Mouse (Mus musculus) heart, postnatal 0 days (tissue): ENCODE data around the gene Rgs19. TPM values are rescaled to one million over a fixed set of nuclear protein-coding genes. Genes with fewer than 3 reads are reported as not detected.

ENCODE experiments used
- ATAC-seq: fragments of 200-750 bp; cut with Nextera tagmentation; 2 replicates; pipeline ENCODE4 v1.8.0; 2017; ENCODE audit warnings: low read depth, moderate number of reproducible peaks, moderate library complexity; ENCODE audit not compliant: insufficient read depth
- DNase-seq: peaks from one replicate; pipeline ENCODE4 v3.0.0-alpha.2; 2016; ENCODE audit warnings: low spot score
- H3K27ac ChIP-seq: fragments of 300-500 bp; sonication (generic); 2 replicates; pipeline ENCODE4 v1.5.1; 2014; ENCODE audit warnings: low read depth, mild to moderate bottlenecking
- H3K27me3 ChIP-seq: fragments of 300-500 bp; sonication (generic); 2 replicates; pipeline ENCODE4 v1.6.1; 2014; ENCODE audit warnings: low read length, mixed read lengths; ENCODE audit not compliant: control insufficient read depth, insufficient read depth
- H3K36me3 ChIP-seq: fragments of 300-500 bp; sonication (generic); replicated peaks from 2 replicates; pipeline ENCODE4 v1.6.1; 2014; ENCODE audit warnings: low read length, mixed read lengths; ENCODE audit not compliant: control insufficient read depth, insufficient read depth
- H3K4me1 ChIP-seq: fragments of 300-500 bp; sonication (generic); 2 replicates; pipeline ENCODE4 v1.6.1; 2014; ENCODE audit warnings: antibody characterized with exemption; ENCODE audit not compliant: control insufficient read depth, insufficient read depth
- H3K4me2 ChIP-seq: fragments of 300-500 bp; sonication (generic); 2 replicates; pipeline ENCODE4 v1.6.1; 2014; ENCODE audit warnings: low read depth, mild to moderate bottlenecking, low read length, moderate library complexity
- H3K4me3 ChIP-seq: fragments of 300-500 bp; sonication (generic); 2 replicates; pipeline ENCODE4 v1.5.1; 2014; ENCODE audit warnings: low read depth, low read length
- H3K9ac ChIP-seq: fragments of 300-500 bp; sonication (generic); replicated peaks from 2 replicates; pipeline ENCODE4 v1.6.1; 2014; ENCODE audit warnings: low read depth, low read length, mixed read lengths
- H3K9me3 ChIP-seq: fragments of 300-500 bp; sonication (generic); replicated peaks from 2 replicates; pipeline ENCODE4 v1.6.1; 2016; ENCODE audit warnings: low read length; ENCODE audit not compliant: control insufficient read depth
- CTCF ChIP-seq: IDR thresholded peaks from 2 replicates; pipeline ENCODE4 v1.5.1; 2016; ENCODE audit warnings: antibody characterized with exemption, control low read depth, low read depth
- EP300 ChIP-seq: IDR thresholded peaks from 2 replicates; pipeline ENCODE4 v1.6.1; 2016; ENCODE audit warnings: antibody characterized with exemption, low read depth
- WGBS: fragments of 180-500 bp; shearing (Covaris S2); extraction: QIAGEN DNeasy Blood & Tissue Kit; methylation state at CpG from one replicate; pipeline ENCODE4 v1.1.7; 2014; 5-methylcytosine and 5-hydroxymethylcytosine counted together
- polyA plus RNA-seq: library from polyadenylated mRNA; unstranded; fragments of >200 nt; fragmentation: Nextera tagmentation; extraction: Ambion mirVana; gene quantifications from 2 replicates; pipeline ENCODE4 v1.2.1, GENCODE M21; 2015
- total RNA-seq: library from RNA; depleted of rRNA; stranded (reverse); fragments of >200 nt; gene quantifications from 2 replicates; pipeline ENCODE4 v1.2.3, GENCODE M21; 2014; ENCODE audit warnings: low replicate concordance

The Rgs19 gene
- total and polyA plus RNA-seq, 2 experiments from 2014 or later: 12.4 to 13.2 TPM

GRCm38 (mm10) chr2:181677096-181677754, 16.6 kb downstream of the Rgs19 start:
- peak overlapping the region; percentile 73 for H3K27ac ChIP-seq
- H3K27me3 ChIP-seq: peaks cover 21% of the 10 kb centered on the region
- no peak overlapping the region for H3K4me3 ChIP-seq
- no peaks in the 10 kb centered on the region for H3K9me3 ChIP-seq
- peaks cover 5% of the 10 kb centered on the region; the same call in 1 of the 2 replicates for H3K4me1 ChIP-seq
- no peaks in the 10 kb centered on the region for H3K36me3 ChIP-seq
- DNase-seq (peak; percentile 36), ATAC-seq (peak; percentile 27)
- TF ChIP-seq CTCF (no peak), EP300 (no peak)
- WGBS: 53% methylated on average over 5 of the region's 5 CpGs
- H3K9ac ChIP-seq: no peak overlapping the region
- H3K4me2 ChIP-seq: no peak overlapping the region

- Histone ChIP-seq H3K4me3 (no peak overlapping the region), H3K4me2 (no peak overlapping the region), H3K27me3 (peaks cover 29% of the 10 kb centered on the region), H3K27ac (peak overlapping the region; percentile 73), H3K4me1 (peaks cover 5% of the 10 kb centered on the region; the same call in 1 of the 2 replicates), H3K9ac (no peak overlapping the region), H3K9me3 (no peaks in the 10 kb centered on the region), H3K36me3 (no peaks in the 10 kb centered on the region)
- no peak for ATAC-seq
- TF ChIP-seq EP300: no peak
- peak; percentile 23 for TF ChIP-seq CTCF
- no peak for DNase-seq
- WGBS: 64% methylated on average over 2 of the region's 2 CpGs
These were observed 17.4 kb downstream of the Rgs19 start for GRCm38 (mm10) chr2:181676424-181676823.

- ATAC-seq (peak; percentile 24), DNase-seq (peak; percentile 63)
- Histone ChIP-seq H3K9me3 (no peaks in the 10 kb centered on the region), H3K27ac (peak overlapping the region; percentile 77), H3K4me2 (peak overlapping the region; percentile 25), H3K27me3 (peaks cover 39% of the 10 kb centered on the region), H3K4me3 (0 out of 2 replicates have a peak overlapping the region, but pooled peaks have one; percentile 0), H3K9ac (no peak overlapping the region), H3K36me3 (no peaks in the 10 kb centered on the region), H3K4me1 (0 out of 2 replicates have a peak, but pooled peaks cover under 1% of the 10 kb centered on the region)
- WGBS: 4% methylated on average over 14 of the region's 14 CpGs
- TF ChIP-seq CTCF (no peak; the same call in 1 of the 2 replicates), EP300 (peak; percentile 44; the same call in 1 of the 2 replicates)
These were observed 18.3 kb downstream of the Rgs19 start for GRCm38 (mm10) chr2:181675454-181675853.

GRCm38 (mm10) chr2:181674934-181675333, 18.8 kb downstream of the Rgs19 start:
- H3K4me2 ChIP-seq: no peak overlapping the region
- TF ChIP-seq EP300: no peak
- TF ChIP-seq CTCF: no peak
- peak overlapping the region; percentile 77 for H3K27ac ChIP-seq
- H3K4me3 ChIP-seq: no peak overlapping the region
- no peaks in the 10 kb centered on the region for H3K4me1 ChIP-seq
- 76% methylated on average over 4 of the region's 4 CpGs for WGBS
- H3K9ac ChIP-seq: no peak overlapping the region
- H3K9me3 ChIP-seq: no peaks in the 10 kb centered on the region
- H3K27me3 ChIP-seq: peaks cover 44% of the 10 kb centered on the region
- ATAC-seq: no peak
- DNase-seq: no peak
- no peaks in the 10 kb centered on the region for H3K36me3 ChIP-seq

- Histone ChIP-seq H3K4me2 (no peak overlapping the region), H3K27ac (peak overlapping the region; percentile 77), H3K4me1 (no peaks in the 10 kb centered on the region), H3K36me3 (no peaks in the 10 kb centered on the region), H3K4me3 (no peak overlapping the region), H3K27me3 (peaks cover 57% of the 10 kb centered on the region), H3K9ac (no peak overlapping the region), H3K9me3 (no peaks in the 10 kb centered on the region)
- ATAC-seq (0 out of 2 replicates have a peak, but pooled peaks have one; percentile 7), DNase-seq (no peak)
- WGBS: 28% methylated on average over 1 of the region's 1 CpGs
- TF ChIP-seq EP300 (no peak), CTCF (no peak)
These were observed 20.3 kb downstream of the Rgs19 start for GRCm38 (mm10) chr2:181673501-181673900.
